Mouse (Mus musculus): Measurements from ENCODE around the gene Eps15l1.

- no peak for TF ChIP-seq CTCF (IDR thresholded peaks at IDR 0.05; ENCODE audit: low read depth)
- TF ChIP-seq EP300 (IDR thresholded peaks at IDR 0.05; ENCODE audit: low read depth) = no peak
Measured at GRCm38 (mm10) chr8:72351405-72352005, 69.8 kb downstream of the Eps15l1 start.

All from liver, embryonic 14.5 days (tissue).